Mouse (Mus musculus): ENCODE results near the gene St3gal4.

DNA sequence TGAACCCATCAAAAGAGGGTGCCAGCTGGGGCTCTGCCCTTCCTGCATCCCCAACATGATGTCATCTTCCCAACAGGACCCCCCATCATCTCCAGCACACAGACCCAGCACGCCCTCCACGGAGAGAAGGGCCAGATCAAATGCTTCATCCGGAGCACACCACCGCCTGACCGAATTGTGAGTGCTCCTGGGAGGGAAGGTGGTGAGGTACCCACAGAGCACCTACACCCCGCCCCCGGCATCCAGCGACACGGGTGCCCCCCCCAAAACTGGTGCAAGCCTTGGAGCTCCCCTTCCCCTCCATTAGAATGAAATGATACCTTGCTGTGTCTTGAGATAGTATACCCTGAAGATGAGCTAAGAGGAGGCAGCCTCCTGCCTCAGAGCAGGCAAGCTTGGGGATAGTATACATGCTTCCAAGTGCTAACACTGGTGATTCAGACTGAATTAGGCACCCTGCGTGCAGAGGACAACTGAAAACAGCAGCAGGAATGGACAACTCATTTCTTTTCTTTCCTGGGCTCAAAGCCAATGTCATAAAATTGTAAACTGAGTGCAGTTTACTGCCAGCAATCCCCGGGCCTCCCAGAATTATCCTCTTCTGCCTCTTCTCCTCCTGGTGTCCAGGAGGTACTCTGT is 98.9 kb downstream of the St3gal4 start:
- no peak for TF ChIP-seq POLR2A (IDR thresholded peaks at IDR 0.05; ENCODE audit: insufficient read depth, low read depth, low read length)
- TF ChIP-seq CTCF (IDR thresholded peaks at IDR 0.05) = no peak

Data from heart, adult 2 months (tissue).